Mouse (Mus musculus): ENCODE results near the gene Uxs1.

GRCm38 (mm10) chr1:43769348-43769747 is 58.3 kb downstream of the Uxs1 start:
- TF ChIP-seq GATA1 (IDR thresholded peaks at IDR 0.05; ENCODE audit: borderline replicate concordance, low read length) (no peak), FLI1 (IDR thresholded peaks at IDR 0.05; ENCODE audit: low read length) (no peak)

Measured in megakaryocyte, embryonic 14.5 days (primary cell).